Mouse (Mus musculus) c-Kit-positive CD71-negative TER-119-negative erythroid progenitor cells, embryonic 14.5 days (primary cell): ENCODE results near the gene 4921536K21Rik.
"Not testable (repeated sequence)": the region's sequence is repeated elsewhere in the genome, so short reads cannot be mapped to it uniquely, and the experiment has no call there.

Source experiments
- DNase-seq: peaks from one replicate; pipeline ENCODE4 v3.0.0-alpha.2; 2013; ENCODE audit warnings: low read depth

The 4921536K21Rik gene

DNA sequence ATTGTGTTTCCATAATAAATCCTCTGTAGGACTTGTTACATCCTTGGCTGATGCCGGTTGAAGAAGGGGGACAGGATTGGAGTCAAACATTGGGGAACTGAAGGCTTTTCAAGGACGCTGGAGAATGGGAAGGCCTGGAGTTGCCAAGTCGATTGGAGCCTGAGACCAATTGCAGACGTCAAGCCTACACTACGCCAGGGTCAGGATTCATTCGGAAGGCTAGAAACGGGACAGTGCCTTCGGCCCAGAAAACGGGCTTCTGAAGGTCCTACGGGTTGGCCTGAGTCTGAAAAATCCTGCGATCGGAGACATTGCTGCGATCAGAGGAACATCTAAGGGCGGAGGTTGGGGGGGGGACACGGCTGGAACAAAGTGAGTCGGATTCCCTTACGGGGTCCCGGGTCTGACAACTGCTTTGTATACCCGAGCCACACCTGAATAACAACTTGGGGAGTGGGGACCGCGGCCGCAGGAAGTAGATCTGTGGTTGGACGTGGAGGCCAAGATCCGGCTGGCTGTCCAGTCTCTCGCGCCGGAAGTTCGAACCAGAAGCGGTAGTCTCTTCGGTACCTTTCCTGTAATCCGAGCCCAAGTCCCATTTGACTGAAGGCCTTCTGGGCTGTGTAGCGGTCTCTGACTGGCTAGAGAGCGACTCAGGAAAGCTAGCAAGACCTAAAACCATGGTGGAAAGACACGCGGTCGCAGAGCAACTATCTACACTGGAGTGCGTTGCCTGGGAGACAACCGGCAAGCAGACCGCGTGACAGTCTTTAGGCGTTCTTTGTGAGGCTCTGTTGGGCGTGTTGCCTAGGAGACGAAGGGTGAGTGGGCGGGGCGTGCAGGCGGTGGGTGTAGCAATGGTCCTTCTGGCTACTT lies at the start of gene 4921536K21Rik, which contains the start of gene Dusp18:
Gene 4921536K21Rik (minus strand): TSS at position 693 of the 876 bp plus-strand sequence.
Gene Dusp18 (plus strand): TSS at position 835 of the 876 bp plus-strand sequence.
- DNase-seq, result peak; percentile 95

DNA sequence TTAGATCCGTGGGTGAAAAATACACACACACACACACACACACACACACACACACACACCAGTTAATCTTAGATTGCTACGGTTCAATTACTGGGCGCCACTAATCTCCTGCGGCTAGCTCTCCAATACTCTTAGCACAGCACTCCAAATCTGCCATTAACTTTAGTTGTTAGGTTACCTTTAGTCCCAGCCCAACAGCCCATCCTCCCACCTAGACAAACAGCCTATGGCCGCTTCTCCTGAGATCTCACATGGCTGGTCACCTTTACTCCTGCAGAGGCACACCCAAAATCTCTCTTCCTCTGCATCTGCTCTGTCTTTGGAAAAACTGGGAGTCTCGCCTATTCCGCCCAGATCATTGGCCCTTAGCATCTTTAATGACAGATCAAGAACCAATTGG lies 46.5 kb upstream of the 4921536K21Rik start:
- no peak for DNase-seq

DNA sequence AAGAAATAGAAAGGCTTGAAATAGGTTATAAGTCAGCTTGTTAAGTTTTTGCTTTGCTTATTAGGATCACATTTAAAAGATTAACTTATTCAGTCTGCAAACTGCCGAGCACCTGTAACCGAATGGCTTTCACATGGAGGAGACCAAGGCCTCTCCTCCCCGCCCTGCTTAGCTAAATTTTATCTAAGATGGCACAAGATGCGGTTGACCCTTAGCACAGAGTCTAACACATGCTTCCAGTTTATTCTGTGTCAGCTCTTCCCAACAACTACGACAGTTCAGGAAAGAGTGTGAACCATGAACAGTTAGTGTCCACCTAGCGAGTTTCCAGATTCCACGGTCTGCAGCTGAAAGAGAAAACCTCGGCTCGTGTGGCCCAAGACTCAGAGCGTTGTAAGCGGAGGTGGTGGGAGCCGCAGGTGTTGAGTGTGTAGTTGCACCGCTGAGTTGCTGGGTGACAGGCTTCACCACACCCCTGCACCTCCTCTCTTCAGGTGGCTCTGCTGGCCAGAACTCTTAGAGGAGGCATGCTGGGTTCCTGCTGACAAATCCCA lies 42.5 kb upstream of the 4921536K21Rik start:
- DNase-seq, result no peak

DNA sequence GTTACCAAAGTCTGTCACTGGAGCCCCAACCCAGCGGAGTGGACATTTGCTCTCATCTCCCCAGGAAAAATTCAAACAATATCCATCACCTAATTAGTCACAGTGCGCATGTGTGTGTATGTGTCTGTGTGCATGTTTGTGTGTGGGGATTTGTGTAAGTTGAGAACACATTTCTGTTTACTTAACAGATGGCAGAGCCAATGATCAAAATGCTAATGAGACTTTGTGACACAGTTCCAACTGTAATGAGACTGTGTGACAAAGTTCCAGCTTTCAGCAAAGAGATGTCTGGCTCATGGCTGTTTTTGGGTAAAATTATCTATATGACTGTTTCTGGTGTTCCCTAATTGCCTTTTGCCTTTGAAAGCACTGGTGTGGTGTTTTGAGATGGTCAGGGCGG lies 41.4 kb upstream of the 4921536K21Rik start:
- no peak for DNase-seq

DNA sequence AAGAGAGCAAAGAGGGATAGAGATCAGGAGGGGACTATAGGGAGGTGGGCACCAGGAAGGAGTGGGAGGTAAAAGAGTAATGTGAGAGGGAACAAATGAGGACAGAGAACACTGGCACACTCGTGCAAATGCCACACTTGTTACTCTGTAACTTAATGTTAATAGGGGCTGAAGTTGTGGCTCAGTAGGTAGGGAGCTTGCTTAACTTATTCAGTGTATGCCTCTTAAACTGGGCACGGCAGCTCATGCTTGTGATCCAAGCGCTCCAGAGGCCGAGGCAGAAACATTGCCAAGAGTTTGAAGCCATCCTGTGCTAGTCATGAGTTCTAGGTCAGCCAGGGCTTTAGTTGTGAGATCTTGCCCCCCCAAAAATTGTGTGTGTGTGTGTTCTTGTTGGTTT lies 40.2 kb upstream of the 4921536K21Rik start:
- no peak for DNase-seq

DNA sequence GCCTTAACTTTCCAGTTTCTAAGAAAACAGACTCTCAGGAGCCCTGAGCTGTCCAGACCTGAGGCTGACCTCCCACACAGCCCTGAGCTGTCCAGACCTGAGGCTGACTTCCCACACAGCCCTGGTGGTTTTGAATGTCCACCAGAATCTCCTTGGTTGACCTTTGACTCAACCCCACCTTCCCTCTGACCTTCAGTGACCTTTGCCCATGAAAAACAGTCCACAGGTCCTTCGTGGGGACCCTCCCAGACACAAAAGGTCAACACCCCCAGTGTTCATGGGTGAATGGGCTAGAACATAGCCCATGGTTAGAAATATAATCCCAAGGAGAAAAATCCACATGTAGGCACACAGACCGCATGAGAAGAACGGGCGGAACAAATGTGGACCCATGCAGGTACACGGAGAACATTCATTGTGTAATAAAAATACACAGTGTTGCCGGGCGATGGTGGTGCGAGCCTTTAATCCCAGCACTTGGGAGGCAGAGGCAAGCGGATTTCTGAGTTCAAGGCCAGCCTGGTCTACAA lies 38.9 kb upstream of the 4921536K21Rik start:
- DNase-seq, result no peak

DNA sequence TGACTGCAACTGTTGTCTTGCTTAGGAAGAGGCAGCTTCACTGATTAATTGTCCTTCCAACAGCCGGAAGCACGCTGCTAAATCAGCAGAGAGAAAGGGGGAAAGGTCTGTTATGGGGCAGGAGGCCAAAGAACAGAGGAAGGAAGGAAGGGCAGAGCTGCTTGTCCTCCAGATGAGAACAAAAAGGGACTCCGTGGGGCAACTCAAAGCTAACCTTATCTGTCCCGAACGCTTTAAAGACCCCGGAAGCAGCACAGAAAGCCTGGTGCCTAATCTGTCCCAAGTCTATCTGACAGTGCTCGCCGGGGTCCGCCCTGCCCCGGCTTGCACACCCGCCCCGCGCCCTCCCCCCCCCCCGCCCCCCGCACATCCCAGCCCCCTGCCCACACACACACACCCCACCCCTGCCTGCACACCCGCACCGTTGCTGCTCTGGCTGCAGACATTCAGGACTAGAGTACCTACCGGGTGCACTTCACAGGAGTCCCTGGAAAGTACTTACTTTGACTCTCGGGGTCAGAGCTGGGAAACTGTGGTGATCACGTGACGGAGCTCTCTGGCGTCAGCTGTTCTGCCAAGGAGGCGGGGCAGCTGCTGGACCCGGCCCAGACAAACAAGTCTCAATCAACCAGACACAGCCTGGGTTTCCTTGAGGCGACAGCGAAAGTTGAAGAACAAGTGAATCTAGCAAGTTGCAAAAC lies 36.8 kb upstream of the 4921536K21Rik start, which contains the start of gene Tcn2:
Gene Tcn2 (minus strand): TSS at position 649 of the 701 bp plus-strand sequence.
- DNase-seq, result peak; percentile 60

DNA sequence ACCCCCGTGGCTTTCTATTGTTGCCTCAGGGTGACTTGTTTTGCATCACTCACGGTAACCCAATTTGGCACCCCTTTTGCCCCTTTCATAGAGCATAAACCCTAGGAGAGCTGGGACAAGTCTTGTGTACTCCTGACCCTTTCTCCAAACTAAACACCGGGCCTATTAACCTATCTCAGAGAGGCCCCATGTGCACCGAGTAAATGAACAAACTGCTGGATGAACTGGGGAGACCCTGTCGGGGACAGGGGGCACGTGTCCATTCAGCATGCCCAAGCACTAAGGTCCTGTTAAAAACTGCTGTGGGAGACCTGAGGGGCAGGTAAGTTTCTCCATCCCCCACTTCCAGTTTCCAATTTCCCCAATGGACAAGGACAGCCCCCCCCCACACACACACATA lies 36.0 kb upstream of the 4921536K21Rik start:
- DNase-seq, result no peak

DNA sequence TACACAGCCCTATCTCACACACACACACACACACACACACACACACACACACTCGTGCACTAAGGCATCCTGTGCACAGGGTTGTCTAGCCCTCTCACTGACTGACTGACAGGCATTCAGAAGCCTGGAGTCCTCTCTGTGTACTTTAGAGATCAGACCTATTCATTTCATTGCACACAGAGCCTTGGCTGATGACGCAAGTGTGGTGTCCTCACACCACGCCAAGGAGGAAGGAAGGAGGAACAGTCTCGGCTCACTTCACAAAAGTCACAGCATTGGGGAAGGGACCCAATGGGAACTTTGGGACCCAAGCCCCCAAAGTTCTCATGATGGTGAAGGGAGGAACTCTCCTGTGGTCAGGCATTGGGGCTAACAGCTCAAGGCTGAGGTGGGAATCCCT lies 35.1 kb upstream of the 4921536K21Rik start:
- DNase-seq, result peak; percentile 46

DNA sequence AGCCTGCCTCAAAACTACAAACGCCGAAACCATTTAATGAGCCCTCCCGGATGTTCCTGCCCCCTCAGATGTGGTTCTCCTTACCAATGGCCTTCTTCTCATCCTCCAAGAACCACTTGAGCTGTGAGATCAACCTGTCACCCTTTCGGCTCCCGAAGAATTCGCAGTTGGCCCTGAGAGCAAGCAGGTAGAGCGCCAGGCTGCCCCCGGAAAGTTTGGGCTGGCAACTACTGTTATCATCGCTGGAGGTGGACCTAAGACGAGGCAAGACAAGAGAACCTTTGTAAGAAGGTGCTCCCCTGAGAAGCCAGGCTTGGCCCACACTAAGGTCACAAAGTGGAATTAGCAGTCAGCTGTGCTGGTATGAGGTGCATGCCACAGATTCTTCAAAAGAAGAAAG lies 31.0 kb upstream of the 4921536K21Rik start:
- DNase-seq, result no peak

DNA sequence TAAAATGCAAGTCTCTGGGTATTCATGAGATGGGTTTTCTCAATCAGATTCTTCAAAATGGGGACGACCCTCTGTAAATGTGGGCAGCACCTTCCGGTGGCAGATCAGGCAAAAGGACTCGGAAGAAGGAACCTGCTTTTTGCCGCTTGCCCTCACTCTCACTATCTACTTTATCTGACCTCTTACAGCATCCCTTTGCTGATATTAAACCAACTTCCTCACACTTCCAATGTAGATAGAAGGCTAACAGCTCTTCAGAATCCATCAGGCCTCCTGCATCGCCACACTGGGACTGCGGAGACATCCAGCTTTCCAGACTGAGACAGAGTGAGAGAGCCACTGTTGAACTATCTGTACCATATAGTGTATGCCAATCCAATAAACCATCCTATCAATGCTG lies 27.8 kb upstream of the 4921536K21Rik start:
- no peak for DNase-seq

DNA sequence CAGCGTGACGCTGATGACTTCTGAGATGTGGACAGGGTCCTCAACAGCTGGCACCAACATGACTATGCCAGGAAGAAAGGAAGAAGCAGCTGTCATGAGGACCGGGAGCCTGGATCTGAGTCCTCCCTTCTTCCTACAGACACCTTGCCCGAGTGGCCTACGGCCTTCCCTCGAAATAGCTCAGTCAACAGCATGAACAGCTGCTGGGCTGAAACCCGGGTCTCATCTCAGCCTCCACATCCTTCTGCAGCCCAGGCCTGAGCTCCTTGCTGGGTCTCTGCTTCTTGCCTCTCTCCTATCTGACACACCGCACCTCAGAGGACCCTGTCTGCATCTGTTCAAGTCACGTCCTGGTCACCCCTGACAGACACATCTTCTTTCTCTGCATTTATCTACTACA lies 27.2 kb upstream of the 4921536K21Rik start:
- no peak for DNase-seq

DNA sequence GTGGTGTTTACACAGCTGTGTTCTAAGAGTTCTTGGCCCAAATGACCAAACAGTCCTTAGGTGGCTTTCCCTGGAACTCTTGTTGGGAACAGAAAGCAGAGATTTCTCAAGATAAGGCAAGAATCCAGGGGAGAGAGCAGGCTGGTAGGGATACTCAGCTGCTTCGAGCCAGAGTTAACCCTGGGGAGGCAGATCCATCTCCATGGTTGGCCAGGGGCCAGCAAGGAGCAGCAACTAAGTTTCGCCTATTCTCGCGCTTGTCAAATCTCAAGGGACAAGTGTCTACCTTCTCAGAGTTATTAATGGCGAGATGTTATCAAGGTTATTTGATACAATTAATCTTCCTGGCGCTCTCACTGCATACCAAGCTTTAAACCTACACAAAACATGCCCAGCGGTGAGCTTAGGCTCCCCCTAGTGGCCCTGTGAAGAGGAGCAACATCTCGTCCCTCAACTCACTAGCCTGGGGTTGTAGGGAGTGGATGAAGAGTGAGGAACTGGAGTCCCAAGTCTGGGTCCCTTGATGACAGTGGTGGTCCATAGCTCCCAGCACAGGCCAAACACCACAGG lies 26.5 kb upstream of the 4921536K21Rik start:
- DNase-seq, result peak; percentile 57

DNA sequence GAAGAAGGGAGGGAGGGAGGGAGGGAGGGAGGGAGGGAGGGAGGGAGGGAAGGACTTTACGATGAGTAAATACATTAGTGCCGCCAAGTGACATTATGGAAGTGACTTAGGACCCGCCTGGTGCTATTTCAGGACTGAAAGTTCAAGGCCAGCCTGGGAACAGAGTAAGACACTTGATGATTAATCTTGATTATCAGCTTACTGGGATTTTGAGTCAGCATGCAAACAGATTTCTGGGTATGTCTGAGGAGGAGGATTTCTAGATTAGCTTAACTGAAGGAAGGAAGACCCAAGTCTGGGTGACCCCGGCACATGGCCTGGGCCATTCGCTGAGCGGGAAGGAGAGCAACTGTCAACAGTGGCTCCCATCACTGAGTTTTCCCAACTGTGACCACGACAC lies 25.6 kb upstream of the 4921536K21Rik start:
- DNase-seq, result no peak

DNA sequence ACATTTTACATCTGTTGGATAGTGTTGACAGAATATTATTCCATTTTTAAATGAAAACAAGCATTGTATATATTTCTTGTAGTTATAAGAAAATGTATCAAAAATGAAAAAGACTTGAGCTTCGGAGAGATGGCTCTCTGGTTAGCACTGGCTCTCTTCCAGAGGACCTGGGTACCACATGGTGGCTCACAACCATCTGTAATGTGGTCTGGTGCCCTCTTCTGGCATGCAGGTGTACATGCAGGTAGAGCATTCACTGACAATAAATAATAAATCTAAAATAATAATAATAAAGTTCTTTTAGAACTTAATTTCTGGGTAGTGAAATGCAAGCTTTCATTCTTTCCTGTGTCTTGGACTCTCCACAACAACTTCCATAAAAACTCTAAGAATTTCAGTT lies 23.8 kb upstream of the 4921536K21Rik start:
- no peak for DNase-seq

DNA sequence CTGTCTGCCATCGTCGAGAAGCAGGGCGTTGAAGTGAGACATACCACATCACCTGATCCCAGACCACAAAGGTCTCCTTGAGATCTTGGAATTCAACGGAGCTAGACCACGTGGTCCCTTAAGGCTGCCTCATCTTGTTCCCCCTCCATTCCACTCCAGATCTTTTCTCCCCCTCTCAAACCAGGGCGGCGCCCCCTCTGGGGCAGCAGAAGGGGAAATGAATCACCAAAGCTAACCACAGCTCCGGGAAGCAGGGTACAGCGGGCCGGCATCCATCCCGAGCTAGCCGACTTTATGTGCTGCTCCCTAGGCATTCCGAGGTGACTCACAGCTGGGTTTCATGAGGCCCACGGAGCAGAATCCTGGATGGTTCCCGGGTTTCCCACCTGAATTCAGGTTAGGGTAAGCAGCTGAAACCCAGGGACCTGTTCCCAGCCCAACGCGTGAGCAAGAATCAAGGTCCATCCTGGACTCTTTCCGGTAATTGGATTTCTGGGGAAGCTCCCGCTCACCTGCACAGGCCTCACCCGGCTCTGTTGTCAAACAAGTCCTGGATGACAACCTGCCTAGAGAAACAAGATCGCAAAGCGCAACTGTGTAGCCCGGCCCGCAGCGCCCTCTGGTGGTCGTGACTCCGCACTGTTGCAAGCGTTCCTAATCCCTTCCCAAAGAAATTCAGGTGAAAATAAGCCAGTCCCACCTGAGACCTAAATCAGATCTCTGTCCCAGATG lies 19.4 kb upstream of the 4921536K21Rik start, which contains the start of gene Slc35e4:
Gene Slc35e4 (minus strand): TSS at position 556 of the 732 bp plus-strand sequence.
- DNase-seq, result peak; percentile 76

DNA sequence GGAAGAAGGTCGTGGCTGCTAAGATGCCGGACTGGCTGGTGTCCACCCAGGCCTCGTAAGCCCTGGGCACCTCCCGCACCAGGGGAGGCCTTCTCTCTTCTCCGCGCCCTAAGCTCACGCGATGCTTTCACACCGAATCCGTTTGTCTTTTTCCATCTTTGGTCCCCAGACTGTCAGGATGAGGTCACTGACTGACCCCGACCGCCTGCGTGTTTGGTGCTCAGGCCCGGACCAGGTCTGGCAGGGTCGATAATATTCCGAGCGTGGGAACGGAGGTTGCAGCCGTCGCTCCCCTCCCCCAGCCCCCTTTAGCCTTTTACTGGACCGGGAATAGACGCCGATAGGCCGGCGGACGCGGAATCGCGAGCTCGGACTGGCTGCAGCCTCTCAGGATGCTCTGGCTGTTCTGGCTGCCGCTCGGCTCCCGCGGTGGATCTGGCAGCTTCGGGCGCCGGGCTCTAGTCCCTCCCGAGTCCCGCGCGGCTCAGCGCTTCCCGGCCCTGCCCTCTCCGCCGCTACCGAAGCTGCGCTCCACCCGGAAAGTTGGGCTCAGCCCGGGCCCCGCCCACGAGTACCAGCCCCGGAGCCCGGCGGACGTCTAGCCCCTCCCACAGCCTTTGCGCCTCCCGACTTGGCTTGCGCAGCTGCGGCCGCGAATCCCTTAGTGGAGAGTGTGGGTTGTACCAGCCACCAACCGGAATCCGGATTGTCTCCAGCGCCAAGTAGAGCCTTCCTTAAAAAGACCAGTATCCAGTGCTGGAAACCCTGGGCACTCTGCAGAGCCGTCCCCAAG lies 18.6 kb upstream of the 4921536K21Rik start:
- peak; percentile 82 for DNase-seq

DNA sequence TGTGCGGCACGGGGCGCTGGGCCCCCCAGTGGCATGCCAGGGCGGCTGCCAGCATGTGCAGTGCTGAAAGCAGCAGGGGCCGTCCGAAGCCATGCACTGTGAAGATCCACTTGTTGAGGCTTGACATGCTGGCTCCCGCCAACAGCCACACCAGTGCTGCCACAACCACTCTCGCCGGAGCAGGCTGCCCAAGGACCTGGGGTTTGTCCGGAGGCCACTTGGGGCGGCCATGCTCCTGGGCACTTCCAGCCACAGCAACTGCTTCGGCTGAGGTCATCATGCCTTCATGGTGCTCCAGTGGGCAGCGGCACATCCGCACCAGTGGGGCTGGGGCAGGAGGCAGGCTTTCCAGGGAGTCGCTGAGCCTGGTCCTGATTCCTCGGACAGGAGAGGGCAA lies 18.0 kb upstream of the 4921536K21Rik start:
- DNase-seq, result no peak

DNA sequence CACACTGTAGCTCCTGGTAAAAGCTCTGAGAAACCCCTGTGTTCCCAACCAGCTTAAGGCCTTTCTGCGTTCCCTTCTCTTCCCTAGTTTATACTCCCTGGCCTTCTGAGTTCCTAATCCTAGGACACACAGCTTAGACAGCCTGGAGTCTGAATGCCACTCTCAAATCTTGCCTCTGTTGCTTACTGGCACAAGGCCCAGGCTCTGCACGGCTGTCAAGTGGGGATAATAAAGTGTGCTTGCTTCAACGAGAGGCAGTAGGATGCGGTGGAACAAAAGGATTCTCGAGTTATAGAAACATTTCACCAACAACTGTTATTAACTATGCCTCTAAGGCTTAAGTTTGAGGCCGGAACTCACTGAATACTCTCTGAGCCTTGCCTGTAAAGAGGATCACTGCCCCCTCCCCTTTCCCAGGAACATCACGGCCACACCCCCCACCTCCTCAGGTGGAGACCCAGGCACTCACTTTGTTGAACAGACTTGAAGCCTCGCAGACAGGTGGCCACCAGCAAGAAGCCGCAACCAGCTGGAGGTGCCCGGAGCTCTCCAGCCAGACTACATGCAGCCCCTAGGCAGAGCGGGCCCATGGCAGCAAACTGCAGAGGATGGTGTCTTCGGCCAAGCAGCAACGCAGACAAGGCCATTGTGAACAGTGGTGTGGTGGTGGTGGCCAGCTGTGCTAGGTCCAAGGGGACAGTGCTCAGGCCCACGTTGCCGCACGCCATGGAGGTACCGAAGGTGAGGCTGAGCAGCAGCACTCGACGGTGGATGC lies 17.4 kb upstream of the 4921536K21Rik start:
- DNase-seq, result no peak

DNA sequence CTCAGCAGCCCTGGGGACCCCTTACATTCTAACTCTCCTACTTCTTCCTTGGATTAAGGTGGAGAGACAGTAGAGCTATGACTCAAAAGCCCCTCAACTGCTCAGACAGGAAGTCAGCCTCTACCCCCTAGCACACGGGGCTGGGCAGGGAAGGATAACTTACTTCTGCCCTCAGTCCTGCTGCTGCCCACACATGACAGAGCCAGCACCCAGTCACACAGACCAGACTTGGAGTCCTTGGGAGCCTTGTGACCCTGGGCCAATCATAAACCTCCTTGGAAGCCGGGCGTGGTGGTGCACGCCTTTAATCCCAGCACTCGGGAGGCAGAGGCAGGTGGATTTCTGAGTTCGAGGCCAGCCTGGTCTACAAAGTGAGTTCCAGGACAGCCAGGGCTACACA lies 16.5 kb upstream of the 4921536K21Rik start:
- DNase-seq, result not testable (repeated sequence)
